Mouse (Mus musculus): Measurements from ENCODE around the gene N4bp2.

Gene N4bp2

DNA sequence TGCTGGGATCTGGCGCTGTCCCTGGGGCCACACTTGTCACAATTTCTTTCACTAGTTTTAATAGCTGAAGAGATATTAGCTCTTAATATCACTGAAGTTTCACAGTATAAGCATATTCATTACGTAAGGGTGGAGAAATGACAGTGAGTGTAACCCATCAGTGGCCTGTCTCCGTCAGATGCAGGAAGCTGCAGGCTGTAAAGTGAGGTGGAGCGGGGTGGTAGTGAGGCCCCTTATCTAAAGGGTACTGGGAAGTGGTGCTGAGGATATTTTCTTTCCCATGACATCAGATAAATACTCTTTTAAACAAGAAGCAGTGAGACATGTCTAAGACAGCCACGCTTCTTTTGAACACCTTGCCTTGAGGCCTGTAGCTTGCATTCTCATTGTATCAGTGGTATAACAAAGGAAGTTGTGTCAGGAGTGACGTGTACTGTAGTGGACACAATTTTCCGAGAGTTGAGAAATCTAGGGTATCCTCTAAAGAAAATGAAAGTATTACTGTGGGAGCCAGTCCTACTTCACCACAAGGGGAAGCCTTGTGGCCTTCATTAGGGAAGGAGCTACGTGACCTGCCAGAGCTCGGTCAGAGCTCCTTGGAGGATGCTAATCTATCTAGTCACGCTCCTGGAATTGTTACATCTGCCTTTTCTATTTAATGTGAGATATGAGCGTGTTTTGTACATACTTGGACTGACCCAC is 68.7 kb downstream of the N4bp2 start:
- DNase-seq = no peak

DNA sequence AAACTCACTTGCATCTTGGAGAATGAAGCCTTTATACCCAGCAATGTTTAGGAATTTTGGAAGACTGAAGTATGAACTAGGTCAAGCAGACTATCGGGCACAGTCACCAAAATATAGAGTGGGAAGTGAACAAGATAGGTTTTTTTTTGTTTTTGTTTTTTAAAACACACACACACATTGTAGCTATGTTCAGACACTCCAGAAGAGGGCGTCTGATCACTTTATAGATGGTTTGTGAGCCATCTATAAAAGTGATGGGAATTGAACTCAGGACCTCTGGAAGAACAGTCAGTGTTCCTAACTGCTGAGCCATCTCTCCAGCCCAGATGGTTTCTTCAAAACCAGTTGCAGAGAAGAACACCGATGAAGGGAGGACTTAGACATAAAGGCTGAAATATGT is 69.8 kb downstream of the N4bp2 start:
- DNase-seq = no peak

- no peak for DNase-seq
Observed at GRCm38 (mm10) chr5:65833766-65834498, 70.6 kb downstream of the N4bp2 start.

GRCm38 (mm10) chr5:65838053-65838452 is 74.7 kb downstream of the N4bp2 start:
- DNase-seq = no peak

- DNase-seq = no peak
Observed at GRCm38 (mm10) chr5:65842947-65843346, 79.6 kb downstream of the N4bp2 start.

GRCm38 (mm10) chr5:65846534-65846933 is 83.2 kb downstream of the N4bp2 start:
- DNase-seq = no peak

GRCm38 (mm10) chr5:65846958-65847357 is 83.6 kb downstream of the N4bp2 start:
- no peak for DNase-seq

DNA sequence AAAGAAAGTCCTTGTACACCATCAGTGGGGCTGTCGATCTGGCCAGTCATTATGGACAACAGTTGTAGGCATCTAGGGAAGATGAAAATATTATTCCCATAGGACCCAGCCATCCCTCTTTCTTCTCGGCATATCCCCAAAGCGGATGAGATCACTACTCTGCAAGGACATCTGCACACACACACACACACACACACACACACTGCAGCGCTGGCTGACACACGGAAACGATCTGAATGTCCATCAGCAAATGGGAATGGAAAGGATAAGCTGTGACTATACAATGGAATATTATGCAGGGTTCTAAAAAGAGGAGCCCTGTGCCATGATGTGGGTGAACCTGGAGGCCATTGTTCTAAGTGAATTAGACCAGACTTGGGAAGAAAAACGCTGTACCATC is 84.3 kb downstream of the N4bp2 start:
- no peak for DNase-seq

- no peak for DNase-seq
Observed at GRCm38 (mm10) chr5:65850765-65851164, 87.4 kb downstream of the N4bp2 start.

- DNase-seq = no peak
Observed at GRCm38 (mm10) chr5:65854786-65855191, 91.5 kb downstream of the N4bp2 start.

DNA sequence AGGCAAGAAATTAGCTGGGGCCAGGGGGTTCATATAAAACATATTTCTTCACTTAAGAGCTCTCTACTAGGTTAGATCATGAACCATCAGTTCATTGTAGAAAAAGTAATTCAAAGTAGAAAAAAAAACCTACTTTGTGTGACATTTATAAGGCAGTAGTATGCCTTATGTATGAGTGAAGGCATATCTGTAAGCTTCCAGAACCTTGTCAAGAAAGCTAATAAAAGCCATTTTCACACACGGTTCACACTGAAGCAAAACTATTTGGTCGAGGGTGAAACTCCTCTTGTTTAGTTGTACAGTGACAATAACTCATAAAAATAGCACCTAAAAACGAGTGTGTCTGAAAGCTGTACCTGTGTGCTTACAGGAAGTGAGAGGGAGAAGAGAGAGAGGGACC is 92.2 kb downstream of the N4bp2 start:
- no peak for DNase-seq

GRCm38 (mm10) chr5:65856591-65857411 is 93.5 kb downstream of the N4bp2 start:
- no peak for DNase-seq

DNA sequence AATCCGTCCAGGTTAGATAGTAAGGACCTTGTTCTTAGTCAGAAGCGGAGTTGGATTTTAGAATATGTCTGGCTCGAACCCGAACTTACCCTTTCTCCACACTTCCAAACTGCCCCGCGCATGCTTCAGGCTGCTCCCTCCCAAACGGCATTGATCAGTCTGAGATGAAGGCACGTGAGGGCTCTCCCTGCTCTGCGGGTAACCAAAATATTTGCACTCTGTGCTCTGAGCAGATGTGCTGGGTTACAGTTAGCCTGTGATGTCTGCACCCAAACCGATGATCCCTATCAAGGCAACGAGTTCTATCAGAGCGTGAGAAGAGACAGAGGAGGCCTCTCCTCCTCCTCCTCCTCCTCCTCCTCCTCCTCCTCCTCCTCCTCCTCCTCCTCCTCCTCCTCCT is 94.6 kb downstream of the N4bp2 start:
- DNase-seq = no peak

DNA sequence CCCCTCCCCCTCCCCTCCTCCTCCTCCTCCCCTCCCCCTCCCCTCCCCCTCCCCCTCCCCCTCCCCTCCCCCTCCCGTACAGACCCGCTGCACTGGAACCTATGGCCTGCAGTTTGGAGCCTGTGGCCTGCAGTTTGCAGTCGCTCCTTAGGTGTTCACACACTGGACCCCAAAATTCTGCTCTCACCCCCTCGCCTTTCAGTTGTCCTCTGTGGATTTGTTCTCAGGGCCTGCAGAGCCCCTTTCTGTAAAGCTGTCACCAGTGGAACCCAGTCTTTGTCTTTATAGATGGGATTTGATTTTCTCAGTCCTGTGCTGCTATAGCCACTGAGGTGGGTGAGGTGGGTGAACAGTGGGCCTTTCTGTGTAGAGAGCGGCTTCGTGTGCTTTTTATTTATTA is 95.0 kb downstream of the N4bp2 start:
- DNase-seq = no peak

DNA sequence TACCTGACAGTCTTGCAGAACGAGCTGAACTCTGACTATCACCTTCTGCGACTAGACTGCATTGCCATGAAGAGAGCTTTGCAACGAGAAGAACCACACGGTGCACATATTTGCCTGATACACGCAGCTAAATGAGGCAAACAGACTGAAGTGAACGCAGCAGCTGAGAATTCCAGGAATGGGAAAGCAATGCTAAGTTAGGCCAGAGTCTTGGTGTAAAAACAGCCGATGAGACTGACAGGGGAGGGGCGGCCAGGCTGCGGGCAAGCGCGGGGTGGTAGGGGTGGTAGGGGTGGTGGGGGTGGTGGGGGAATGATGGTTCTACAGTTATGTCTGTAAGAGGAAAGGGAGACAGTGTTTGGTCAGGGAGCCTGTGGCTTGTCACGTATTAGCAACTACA is 95.6 kb downstream of the N4bp2 start:
- no peak for DNase-seq

DNA sequence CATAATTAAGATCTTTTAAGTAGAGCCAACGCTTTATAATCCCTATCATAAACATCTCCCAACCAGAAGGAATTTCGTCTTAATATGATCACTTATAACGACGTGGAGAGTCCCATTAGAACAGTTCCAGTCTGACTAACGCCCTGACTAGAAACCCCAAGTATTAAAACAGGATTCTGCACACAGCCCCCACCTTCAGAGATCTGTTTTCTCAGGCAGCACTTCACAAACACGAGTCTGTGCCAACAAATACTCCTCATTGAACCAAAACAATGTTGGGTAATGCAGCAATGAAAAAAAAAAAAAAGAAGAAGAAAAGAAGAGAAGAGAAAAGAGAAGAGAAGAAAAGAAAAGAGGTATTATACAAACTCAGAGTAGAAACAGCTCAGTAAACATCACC is 96.1 kb downstream of the N4bp2 start:
- DNase-seq = no peak

- no peak for DNase-seq
Observed at GRCm38 (mm10) chr5:65860281-65861000, 97.1 kb downstream of the N4bp2 start.

- no peak for DNase-seq
Observed at GRCm38 (mm10) chr5:65861154-65861944, 98.0 kb downstream of the N4bp2 start, which contains the start of gene Rhoh. Rhoh (plus strand) TSS chr5:65861213.

DNA sequence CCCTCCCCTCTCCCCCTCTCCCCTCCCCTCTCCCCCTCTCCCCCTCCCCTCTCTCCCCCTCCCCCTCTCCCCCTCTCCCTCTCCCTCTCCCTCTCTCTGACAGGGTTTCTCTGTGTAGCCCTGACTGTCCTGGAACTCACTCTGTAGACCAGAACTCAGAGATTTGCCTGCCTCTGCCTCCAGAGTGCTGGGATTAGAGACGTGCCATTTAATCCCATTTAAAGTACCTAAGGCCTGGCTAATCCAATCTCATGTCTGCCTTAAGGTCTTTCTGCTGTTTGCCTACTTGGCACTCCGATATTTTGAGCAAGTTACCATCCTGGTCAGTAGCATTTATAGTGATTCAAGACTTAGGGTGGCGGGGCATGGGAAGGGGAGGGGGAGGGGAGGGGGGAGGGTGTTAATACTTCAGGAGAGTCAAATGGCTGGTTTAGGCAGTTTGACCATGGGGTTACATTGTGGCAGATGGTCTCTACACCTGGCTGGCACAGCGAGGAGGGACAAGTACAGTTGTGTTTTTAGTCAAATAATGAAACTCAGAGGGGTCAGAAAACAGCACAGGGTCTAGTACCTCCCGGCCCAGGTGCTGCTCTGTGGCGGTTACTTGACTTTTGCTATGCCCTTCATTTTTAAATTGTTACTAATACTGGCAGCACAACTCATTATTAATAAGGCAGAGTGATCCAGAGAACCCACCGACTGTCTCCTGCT is 99.1 kb downstream of the N4bp2 start:
- no peak for DNase-seq

DNA sequence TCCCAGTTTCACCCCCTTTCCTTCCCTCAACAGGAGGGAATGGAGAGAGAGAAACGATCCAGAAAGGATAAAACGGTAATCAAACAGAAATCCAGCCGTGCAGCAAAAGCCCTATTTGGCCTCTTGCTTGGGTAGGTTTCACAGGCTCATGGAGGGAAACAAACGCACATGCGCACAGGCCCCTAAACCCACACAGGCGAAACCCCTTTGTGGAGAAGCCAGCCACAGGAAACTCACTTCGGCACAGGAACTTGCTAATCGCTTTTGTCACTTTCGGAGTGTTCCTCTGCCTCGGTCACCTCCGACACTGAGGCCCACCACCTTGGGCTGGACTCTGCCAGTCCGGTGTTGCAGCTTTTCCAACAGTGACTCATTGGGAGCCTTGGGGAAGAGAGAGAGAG is 100.0 kb downstream of the N4bp2 start:
- DNase-seq = no peak

DNA sequence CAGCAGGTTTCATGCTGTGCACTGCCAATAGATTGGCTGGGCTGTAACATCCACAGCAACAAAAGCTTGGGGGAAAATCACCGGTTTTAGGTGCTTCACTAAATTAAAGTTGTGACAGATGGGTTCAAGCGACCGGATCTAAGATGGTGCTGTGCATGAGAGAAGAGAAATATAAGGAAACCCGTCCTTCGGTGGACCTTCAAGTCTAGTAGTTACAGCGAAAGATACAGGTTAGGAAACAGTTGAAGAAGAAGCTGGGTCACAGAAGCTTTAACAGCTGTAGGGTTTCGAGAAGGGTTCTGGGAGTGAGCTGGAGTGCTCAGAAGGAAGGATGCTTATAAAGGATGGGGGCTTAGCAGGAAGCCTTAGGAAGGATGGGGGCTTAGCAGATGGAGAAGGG is 101.2 kb downstream of the N4bp2 start:
- no peak for DNase-seq
